Mouse (Mus musculus): ENCODE measurements around the gene Spa17. TPM values are rescaled to one million over a fixed set of nuclear protein-coding genes. Genes with fewer than 3 reads are reported as not detected.

Gene Spa17
- polyA plus RNA-seq, 1 experiment from 2014 or later: 10.2 TPM

DNA sequence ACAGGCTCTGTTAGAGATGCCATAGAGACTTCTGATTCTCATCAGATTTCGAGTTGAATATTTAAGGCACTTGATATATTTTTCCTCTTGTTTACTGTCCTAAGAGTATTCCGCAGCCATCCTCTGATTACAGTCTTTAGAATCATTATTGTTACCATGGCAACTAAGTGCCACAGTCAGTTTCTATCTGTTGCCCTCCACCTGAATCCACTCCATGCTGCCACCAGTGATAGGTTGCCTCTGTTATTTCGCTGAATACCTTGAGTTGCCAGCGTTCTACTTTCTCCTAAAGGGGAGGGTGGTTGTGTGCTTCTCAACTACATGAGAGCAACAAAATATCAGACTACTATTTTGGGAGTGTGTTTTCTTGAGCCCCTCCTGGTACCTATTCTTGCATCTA lies 26.8 kb downstream of the Spa17 start:
- Histone ChIP-seq H3K4me2 (no peak overlapping the region), H3K27ac (no peak overlapping the region), H3K27me3 (no peaks in the 10 kb centered on the region), H3K9ac (no peak overlapping the region), H3K4me3 (no peak overlapping the region), H3K36me3 (no peaks in the 10 kb centered on the region), H3K9me3 (no peaks in the 10 kb centered on the region), H3K4me1 (no peaks in the 10 kb centered on the region)
- 78% methylated on average over 4 of the region's 4 CpGs for WGBS
- ATAC-seq (ENCODE audit: insufficient number of reproducible peaks, insufficient read depth, low FRiP score, low TSS enrichment, low read depth): no peak

DNA sequence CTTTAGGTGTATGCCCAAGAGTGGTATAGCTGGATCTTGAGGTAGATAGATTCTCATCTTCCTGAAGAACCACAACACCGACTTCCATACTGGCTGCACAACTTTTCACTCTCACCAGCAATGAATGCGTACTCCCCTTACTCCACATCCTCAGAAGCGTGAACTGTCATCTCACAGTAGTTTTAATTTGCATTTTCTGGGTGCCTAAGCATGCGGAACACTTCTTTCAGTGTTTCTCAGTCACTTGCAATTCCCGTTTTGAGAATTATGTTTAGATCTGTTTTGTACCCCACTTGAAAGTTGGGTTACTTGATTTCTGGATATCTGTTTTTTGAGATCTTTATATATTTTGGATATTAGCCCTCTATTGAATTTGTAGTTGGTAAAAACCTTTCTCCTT lies 29.9 kb downstream of the Spa17 start:
- no peaks in the 10 kb centered on the region for H3K27me3 ChIP-seq
- 90% methylated on average over 5 of the region's 5 CpGs for WGBS
- ATAC-seq (ENCODE audit: insufficient number of reproducible peaks, insufficient read depth, low FRiP score, low TSS enrichment, low read depth): no peak
- no peak overlapping the region for H3K4me3 ChIP-seq
- no peak overlapping the region for H3K9ac ChIP-seq
- no peak overlapping the region for H3K27ac ChIP-seq
- no peak overlapping the region for H3K4me2 ChIP-seq
- no peaks in the 10 kb centered on the region for H3K4me1 ChIP-seq
- H3K36me3 ChIP-seq: no peaks in the 10 kb centered on the region
- no peaks in the 10 kb centered on the region for H3K9me3 ChIP-seq

DNA sequence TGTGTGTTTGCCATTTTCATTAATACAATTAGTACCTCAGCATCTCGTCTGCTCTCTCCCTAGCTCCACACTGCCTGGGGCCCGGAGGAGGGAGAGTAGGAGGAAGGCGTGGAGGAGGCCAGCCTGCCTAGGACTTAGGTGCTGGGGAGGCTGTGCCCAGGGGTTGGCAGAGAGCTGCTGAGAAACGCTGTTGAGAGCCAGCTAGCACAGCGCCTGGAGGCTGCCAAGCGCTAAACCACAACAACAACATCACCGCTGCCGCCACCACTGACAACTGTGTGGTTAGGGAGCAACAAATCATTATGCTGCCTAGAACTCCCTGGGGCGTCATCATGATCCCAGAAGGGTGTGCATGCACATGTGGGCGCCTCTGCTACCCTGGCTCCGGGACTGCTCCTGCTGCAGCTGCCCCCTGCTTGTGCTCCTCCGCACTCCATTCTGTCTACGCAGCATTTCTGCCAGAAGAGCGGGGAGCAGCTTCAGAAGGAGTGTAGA lies 37.0 kb downstream of the Spa17 start:
- 22% methylated on average over 14 of the region's 14 CpGs for WGBS
- H3K4me3 ChIP-seq: 0 out of 2 replicates have a peak overlapping the region, but pooled peaks have one; percentile 7
- H3K9ac ChIP-seq: peak overlapping the region; percentile 27; the same call in 1 of the 2 replicates
- peak overlapping the region; percentile 51 for H3K4me2 ChIP-seq
- peaks cover 12% of the 10 kb centered on the region for H3K4me1 ChIP-seq
- H3K9me3 ChIP-seq: no peaks in the 10 kb centered on the region
- H3K36me3 ChIP-seq: no peaks in the 10 kb centered on the region
- no peaks in the 10 kb centered on the region for H3K27me3 ChIP-seq
- 0 out of 2 replicates have a peak overlapping the region, but pooled peaks have one; percentile 7 for H3K27ac ChIP-seq
- peak; percentile 78; the same call in 1 of the 2 replicates for ATAC-seq (ENCODE audit: insufficient number of reproducible peaks, insufficient read depth, low FRiP score, low TSS enrichment, low read depth)

DNA sequence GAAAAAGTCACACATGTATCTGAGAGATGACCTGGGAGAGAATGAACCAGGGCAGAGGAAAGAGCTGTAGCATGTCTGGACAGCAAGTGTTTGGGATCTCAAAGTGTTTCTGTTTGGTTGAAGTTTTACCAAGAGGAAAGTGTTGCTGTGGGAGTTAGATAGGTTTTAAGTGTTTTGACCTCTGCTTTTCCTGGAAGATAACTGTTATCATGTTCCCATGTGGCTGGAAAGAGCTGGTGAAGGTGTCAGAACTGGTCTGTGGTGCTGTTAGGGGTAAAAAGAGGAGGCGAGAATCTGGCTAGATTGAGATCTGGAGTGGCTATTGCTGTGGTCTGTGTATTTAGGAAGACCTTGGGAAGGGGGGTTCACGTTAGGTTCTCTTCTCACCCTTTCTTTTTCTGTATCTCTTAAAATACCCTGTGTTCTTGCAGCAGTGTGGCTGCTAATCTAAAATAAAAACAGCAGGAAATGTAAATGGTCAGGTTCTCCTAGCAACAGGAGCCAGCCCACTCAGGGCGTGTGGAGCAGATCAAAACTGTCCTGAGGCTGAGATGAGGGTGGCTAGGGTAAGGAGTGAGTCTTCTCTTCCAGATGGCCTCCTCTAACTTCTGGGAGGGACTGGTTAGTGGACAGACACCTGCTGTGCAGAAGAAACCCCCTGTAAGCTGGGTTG lies 41.2 kb downstream of the Spa17 start:
- WGBS: 66% methylated on average over 3 of the region's 3 CpGs
- no peak for ATAC-seq (ENCODE audit: insufficient number of reproducible peaks, insufficient read depth, low FRiP score, low TSS enrichment, low read depth)
- no peaks in the 10 kb centered on the region for H3K9me3 ChIP-seq
- no peaks in the 10 kb centered on the region for H3K36me3 ChIP-seq
- H3K4me1 ChIP-seq: peaks cover 22% of the 10 kb centered on the region
- H3K27ac ChIP-seq: no peak overlapping the region
- 0 out of 2 replicates have a peak, but pooled peaks cover 2% of the 10 kb centered on the region for H3K27me3 ChIP-seq
- H3K4me2 ChIP-seq: no peak overlapping the region
- no peak overlapping the region for H3K9ac ChIP-seq
- no peak overlapping the region for H3K4me3 ChIP-seq

DNA sequence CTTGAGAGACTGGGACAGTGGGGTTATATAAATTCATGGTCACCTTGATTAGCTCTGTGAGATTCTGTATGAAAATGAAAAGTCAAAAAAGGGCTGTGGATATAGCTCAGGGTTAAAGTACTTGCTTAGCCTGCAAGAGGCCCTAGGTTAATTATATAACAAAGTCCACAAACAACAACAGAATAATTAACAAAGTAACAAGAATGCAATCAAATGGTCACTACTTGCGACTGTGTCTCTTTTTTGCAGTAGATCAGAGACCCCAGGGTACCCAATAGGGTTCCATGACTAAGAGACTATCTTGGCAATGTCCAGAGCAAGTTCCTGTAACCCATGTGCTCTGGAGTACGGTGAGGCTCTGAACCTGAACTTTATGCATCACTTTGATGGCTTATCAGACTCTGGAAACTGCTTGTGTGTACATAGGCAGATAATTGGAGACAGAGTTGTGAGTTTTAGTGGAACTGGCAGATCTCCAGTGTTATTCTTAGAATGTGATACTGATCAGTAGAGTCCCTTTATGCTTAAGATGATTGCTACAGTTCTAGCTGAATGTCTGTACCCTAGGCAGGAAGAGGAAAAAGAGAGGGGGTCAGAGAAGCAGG lies 44.2 kb downstream of the Spa17 start:
- 73% methylated on average over 2 of the region's 2 CpGs for WGBS
- H3K9ac ChIP-seq: no peak overlapping the region
- H3K4me2 ChIP-seq: no peak overlapping the region
- no peak overlapping the region for H3K27ac ChIP-seq
- ATAC-seq (ENCODE audit: insufficient number of reproducible peaks, insufficient read depth, low FRiP score, low TSS enrichment, low read depth): no peak
- H3K36me3 ChIP-seq: no peaks in the 10 kb centered on the region
- no peak overlapping the region for H3K4me3 ChIP-seq
- no peaks in the 10 kb centered on the region for H3K9me3 ChIP-seq
- H3K27me3 ChIP-seq: 0 out of 2 replicates have a peak, but pooled peaks cover 2% of the 10 kb centered on the region
- peaks cover 13% of the 10 kb centered on the region for H3K4me1 ChIP-seq

DNA sequence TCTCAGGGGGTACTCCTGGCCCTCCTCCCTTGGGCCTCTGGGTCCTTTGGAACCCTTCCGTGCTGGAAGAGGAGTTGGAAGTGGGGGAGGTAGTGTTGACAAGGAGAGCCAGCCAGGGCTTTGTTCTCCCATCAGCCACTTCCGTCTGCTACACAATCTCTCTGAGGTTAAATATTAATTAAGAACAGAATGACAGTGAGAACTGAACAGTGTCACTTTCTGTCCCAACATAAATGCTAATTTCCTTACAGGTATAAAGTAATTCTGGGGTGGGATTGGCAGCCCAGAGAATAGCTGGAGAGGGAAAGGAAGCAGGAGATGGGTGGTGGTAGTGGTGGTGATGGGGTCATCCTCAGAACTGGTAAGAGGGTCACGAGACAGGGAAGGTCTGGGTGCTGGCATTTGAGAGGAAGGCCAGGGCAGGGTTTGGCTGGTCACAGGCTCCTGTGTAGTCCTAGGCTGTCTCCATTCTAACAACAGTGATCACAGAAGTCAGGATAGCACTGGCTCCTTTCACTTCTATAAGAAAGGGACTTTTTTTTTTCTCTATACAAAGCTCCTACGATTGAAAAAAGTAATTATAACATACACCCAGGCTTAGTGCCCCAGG lies 44.8 kb downstream of the Spa17 start:
- H3K4me3 ChIP-seq: no peak overlapping the region
- H3K9me3 ChIP-seq: no peaks in the 10 kb centered on the region
- no peaks in the 10 kb centered on the region for H3K36me3 ChIP-seq
- WGBS: 40% methylated on average over 4 of the region's 4 CpGs
- H3K27ac ChIP-seq: no peak overlapping the region
- peaks cover 13% of the 10 kb centered on the region for H3K4me1 ChIP-seq
- 0 out of 2 replicates have a peak, but pooled peaks cover 2% of the 10 kb centered on the region for H3K27me3 ChIP-seq
- no peak overlapping the region for H3K9ac ChIP-seq
- no peak overlapping the region for H3K4me2 ChIP-seq
- ATAC-seq (ENCODE audit: insufficient number of reproducible peaks, insufficient read depth, low FRiP score, low TSS enrichment, low read depth): no peak

DNA sequence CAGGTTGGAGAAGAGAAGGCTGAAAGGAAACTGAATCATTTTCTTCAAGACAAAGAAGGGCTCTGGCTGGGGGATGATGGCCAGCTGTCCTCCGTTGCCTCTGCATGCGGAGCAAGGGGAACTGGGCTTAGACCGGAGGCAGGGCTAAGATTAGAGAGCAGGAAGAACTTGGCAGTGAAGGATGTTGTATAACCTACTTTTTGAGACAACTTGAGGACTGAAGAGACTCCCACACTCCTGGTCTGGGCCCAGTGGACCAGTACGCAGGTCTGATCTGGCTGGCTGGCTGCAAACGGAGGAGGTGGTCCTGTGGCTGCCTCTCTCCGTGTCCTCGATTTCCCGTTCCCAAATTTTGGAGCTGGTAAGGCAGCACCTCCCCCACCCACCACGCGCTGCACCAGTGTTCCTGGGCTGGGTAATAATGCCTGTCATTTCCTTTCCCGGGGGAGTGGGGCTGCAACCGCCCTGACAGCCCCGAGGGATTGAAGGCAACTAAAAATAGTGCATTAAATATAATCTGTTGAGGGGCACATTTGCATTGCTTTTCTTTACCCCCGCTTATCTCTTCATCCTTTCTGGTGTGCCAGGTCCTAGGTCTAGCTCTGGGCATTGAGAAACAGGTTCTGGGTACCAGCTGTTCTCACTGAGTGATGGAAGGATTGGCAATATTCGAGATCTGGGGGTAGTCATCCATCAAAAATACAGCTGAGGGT lies 45.5 kb downstream of the Spa17 start:
- 32% methylated on average over 15 of the region's 15 CpGs for WGBS
- H3K4me2 ChIP-seq: 0 out of 2 replicates have a peak overlapping the region, but pooled peaks have one; percentile 16
- no peaks in the 10 kb centered on the region for H3K36me3 ChIP-seq

DNA sequence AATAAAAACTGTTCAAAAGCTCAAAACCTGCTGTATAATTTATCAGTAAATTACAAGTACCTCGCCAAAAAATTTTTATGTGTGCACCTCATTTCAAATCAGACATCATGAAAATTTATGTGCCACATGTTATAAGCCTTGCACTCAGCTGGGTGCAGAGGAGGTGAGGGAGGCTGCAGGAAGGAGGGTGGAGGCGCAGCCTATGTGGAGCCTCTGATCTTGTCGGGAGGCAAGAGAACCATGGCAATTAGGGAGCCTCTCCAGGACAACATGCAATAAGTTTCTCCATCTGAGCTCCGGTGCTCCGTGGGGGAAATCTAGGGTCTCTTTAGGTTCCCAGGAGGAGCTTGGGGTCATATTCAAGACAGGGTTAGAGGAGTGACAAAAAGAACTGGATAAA lies 46.1 kb downstream of the Spa17 start:
- Histone ChIP-seq H3K27ac (no peak overlapping the region), H3K9ac (no peak overlapping the region), H3K4me2 (0 out of 2 replicates have a peak overlapping the region, but pooled peaks have one; percentile 16), H3K4me1 (peaks cover 13% of the 10 kb centered on the region), H3K36me3 (no peaks in the 10 kb centered on the region), H3K27me3 (0 out of 2 replicates have a peak, but pooled peaks cover 2% of the 10 kb centered on the region), H3K4me3 (no peak overlapping the region), H3K9me3 (no peaks in the 10 kb centered on the region)
- 49% methylated on average over 5 of the region's 5 CpGs for WGBS
- no peak for ATAC-seq (ENCODE audit: insufficient number of reproducible peaks, insufficient read depth, low FRiP score, low TSS enrichment, low read depth)

More for the DNA sequence above, 45.5 kb downstream of the Spa17 start:
- Histone ChIP-seq H3K4me1 (peaks cover 13% of the 10 kb centered on the region), H3K9ac (no peak overlapping the region), H3K4me3 (no peak overlapping the region), H3K27ac (no peak overlapping the region), H3K27me3 (0 out of 2 replicates have a peak, but pooled peaks cover 2% of the 10 kb centered on the region), H3K9me3 (no peaks in the 10 kb centered on the region)
- no peak for ATAC-seq (ENCODE audit: insufficient number of reproducible peaks, insufficient read depth, low FRiP score, low TSS enrichment, low read depth)

DNA sequence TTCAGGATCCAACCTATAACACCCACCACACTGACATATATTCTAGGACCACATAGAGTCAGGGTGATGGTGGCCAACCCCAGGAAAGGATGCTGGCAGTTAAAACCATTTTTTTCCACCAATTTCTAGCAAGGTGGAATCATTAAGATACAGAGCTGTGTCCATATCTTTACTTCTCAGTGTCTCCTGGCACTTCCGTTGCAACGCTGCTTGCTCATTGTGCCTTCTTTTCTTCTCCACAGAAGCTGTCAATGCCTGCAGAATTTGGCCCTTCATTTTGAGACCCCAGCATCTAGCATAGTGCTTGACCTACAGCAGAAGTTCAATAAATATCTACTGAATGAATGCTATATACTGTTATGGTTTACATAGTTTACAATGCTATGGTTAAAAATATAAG lies 46.5 kb downstream of the Spa17 start:
- WGBS: 90% methylated on average over 2 of the region's 2 CpGs
- H3K4me1 ChIP-seq: peaks cover 13% of the 10 kb centered on the region
- no peak overlapping the region for H3K4me2 ChIP-seq
- H3K27ac ChIP-seq: no peak overlapping the region
- ATAC-seq (ENCODE audit: insufficient number of reproducible peaks, insufficient read depth, low FRiP score, low TSS enrichment, low read depth): no peak
- H3K36me3 ChIP-seq: no peaks in the 10 kb centered on the region
- H3K4me3 ChIP-seq: no peak overlapping the region
- no peaks in the 10 kb centered on the region for H3K9me3 ChIP-seq
- no peak overlapping the region for H3K9ac ChIP-seq
- 0 out of 2 replicates have a peak, but pooled peaks cover 2% of the 10 kb centered on the region for H3K27me3 ChIP-seq

DNA sequence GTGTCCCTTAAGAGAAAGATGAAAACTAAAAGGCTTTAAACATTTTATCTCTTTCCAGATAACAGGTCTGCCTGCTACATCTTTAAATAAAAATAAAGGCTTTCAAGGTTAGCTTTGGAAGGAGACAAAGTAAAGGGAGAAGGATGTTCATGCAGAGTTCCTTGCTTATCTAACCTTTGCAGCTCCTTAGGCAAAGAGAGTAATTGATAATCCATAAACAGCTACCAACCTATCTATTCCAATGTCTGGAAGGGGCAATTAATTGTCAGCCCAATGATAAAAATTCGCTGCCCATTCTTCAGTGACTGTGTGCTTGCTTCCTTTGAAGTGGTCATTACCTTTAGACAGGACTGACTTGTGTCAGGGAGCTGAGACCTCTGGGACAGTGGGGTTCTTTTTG lies 49.7 kb downstream of the Spa17 start:
- WGBS: 55% methylated on average over 1 of the region's 1 CpGs
- no peak overlapping the region for H3K27ac ChIP-seq
- no peaks in the 10 kb centered on the region for H3K9me3 ChIP-seq
- H3K27me3 ChIP-seq: 0 out of 2 replicates have a peak, but pooled peaks cover 2% of the 10 kb centered on the region
- no peak overlapping the region for H3K4me3 ChIP-seq
- no peak overlapping the region for H3K9ac ChIP-seq
- H3K36me3 ChIP-seq: no peaks in the 10 kb centered on the region
- peaks cover 13% of the 10 kb centered on the region for H3K4me1 ChIP-seq
- no peak overlapping the region for H3K4me2 ChIP-seq
- no peak for ATAC-seq (ENCODE audit: insufficient number of reproducible peaks, insufficient read depth, low FRiP score, low TSS enrichment, low read depth)

DNA sequence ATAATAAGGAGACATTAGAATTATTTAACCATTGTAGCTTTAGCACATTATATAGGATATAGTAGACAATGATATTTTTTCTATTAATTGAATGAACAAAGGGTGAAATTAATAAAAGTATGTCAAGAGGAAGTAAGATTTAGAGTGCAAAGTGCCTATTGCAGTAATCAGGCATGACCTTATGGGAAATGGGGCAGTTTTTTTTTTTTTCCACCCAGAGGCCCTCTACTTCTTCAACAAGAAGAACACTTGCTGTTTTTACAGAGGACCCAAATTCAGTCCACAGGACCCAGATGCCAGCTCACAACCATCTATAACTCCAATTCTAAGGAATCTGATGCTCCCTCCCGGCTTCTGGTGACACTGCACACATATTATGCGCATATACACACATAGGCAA lies 52.9 kb downstream of the Spa17 start:
- Histone ChIP-seq H3K4me3 (no peak overlapping the region), H3K9ac (no peak overlapping the region), H3K27me3 (0 out of 2 replicates have a peak, but pooled peaks cover 1% of the 10 kb centered on the region), H3K4me2 (no peak overlapping the region), H3K36me3 (no peaks in the 10 kb centered on the region), H3K9me3 (no peaks in the 10 kb centered on the region), H3K4me1 (peaks cover 11% of the 10 kb centered on the region), H3K27ac (no peak overlapping the region)
- WGBS: 86% methylated on average over 2 of the region's 2 CpGs
- ATAC-seq (ENCODE audit: insufficient number of reproducible peaks, insufficient read depth, low FRiP score, low TSS enrichment, low read depth): no peak

Data from embryonic facial prominence, embryonic 13.5 days (tissue).